Mouse (Mus musculus): Measurements from ENCODE around the gene Rora.

DNA sequence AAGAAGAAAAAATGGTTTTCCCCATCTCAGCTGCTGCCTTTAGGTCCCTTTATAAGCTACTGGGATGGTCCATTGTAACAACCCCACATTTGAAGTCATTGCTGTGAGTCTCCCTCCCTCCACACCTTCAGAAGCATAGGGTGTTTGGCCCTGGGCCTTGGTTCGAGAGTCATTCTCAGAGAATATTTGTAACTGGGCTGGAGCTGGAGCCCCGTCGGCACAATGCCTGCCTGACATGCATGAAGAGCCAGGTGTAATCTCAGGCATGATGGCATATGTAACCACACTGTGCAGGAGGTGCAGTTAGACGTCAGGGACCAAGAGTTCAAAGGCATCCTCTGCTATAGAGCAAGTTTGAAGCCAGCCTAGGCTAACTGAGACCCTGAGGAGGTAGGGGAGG, 680.1 kb downstream of the Rora start:
- TF ChIP-seq CTCF (IDR thresholded peaks at IDR 0.05; ENCODE audit: extremely low read depth, insufficient read length, insufficient replicate concordance, low read depth, low read length), result no peak
- no peak for TF ChIP-seq POLR2A (IDR thresholded peaks at IDR 0.05; ENCODE audit: low read depth, low read length)
